Mouse (Mus musculus) layer of hippocampus, postnatal 10 days (tissue): ENCODE data around the gene Sap30l. TPM values are rescaled to one million over a fixed set of nuclear protein-coding genes. Genes with fewer than 3 reads are reported as not detected.
"Not testable (repeated sequence)": the region's sequence is repeated elsewhere in the genome, so short reads cannot be mapped to it uniquely, and the experiment has no call there.

Experiments
- DNase-seq, 2 experiments: peaks; one replicate each; pipeline ENCODE4 v3.0.0; 2021; ENCODE audit warnings: low spot score in 2 of 2
- total RNA-seq, 2 experiments: library from RNA; stranded (reverse); gene quantifications; 2 replicates each; pipeline ENCODE4 v1.2.3; 2021

Sap30l gene
- total RNA-seq, 2 experiments from 2014 or later: 44.4 to 47.5 TPM

DNA sequence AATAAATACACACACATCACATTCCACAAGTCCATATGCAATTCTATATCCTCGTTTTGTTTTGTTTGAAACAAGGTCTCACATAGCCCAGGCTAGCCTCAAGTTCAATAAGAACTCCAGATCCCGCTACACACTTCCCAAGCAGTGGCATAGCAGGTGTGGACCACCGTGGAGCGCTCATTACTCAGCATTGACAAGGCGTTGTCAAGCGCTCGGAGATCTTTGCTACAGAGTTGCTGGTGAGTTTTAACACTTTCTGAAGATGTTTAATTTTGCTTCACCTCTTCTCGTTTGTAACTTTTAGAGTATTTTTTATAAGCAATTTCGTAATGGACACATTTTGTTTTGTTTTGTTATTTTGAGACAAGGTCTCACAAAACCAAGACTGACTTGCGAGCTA, 2.0 kb upstream of the Sap30l start:
- DNase-seq: no peak

DNA sequence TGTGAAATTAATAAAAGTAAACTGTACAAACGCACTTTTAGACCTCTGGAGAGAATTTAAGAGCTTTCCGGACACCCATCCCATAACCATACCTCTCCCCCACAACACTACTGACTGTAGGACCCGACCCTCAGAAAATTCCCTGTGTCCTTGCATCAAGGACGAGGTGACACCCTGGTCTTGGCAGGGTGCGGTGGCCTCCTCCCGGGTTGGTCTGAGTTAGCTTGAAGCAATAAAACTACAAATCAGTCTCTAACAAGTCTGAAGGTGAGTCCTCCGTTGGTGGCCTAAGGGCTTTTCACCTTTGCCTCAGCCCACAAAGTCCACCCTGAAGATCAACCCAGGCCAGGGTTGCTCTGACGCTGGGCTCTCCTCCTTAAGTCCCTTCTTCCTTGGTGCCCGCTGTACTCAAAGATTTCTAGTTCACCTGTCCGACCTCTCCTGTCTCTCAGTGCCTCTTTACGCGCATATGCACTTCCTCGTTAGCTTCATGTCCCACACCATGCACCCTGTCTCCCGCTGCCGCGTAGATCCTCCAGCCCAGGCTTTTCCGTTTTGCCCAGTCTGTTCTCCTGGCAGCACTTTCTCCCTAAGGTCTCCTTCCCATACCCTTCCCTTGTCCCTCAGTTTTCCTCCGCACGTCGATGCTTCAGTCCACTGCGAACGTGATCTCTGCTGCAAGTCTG, 1.0 kb upstream of the Sap30l start:
- no peak for DNase-seq

DNA sequence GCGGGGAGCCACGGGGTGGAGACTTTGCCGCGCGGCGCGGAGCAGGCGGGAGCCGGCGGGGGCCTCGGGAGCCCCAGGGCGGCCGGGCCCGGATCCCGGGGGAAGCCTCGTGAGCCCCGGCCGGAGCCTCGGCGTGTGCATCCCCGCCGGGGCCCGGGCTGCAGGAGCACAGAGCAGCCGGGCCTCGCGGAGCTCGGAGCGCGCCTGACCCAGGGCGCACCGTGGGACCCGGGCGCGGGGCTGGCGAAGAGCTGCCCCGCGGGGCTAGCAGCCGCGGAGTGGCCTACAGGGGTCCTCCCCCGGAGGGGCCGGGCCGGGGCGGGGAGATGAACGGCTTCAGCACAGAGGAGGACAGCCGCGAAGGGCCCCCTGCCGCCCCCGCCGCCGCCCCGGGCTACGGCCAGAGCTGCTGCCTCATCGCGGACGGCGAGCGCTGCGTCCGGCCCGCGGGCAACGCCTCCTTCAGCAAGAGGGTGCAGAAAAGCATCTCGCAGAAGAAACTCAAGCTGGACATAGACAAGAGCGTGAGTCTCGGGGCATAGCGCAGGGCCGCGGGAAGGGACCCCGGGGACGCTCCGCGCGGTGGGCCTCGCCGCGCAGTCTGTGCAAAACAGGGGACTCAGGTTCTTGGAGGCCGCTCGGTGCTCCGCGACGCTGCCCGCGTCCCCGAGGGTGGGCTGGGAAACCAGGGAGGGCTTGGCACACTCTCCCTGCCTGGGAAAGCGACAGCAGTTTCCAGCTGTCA, 501 bp downstream of the Sap30l start:
- peak; percentile 59 to 72 for DNase-seq

DNA sequence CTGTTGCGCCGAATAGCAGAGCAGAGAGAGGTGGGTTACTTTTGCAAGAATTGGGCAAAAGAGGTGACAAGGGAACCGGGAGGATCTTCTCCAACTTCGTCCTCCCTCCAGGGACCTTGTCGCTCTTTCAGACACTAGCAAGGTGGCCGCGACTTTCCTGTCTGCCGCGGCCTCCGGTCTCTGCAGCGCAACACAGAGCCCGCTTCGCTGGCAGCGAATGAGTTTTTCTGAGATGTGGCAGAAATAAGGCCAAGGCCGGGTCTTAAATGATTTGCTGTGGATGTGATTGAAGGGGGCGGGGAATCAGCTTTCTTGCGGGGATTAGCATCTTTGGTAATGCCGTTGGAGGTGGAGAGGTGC, 1.1 kb downstream of the Sap30l start:
- DNase-seq: no peak

DNA sequence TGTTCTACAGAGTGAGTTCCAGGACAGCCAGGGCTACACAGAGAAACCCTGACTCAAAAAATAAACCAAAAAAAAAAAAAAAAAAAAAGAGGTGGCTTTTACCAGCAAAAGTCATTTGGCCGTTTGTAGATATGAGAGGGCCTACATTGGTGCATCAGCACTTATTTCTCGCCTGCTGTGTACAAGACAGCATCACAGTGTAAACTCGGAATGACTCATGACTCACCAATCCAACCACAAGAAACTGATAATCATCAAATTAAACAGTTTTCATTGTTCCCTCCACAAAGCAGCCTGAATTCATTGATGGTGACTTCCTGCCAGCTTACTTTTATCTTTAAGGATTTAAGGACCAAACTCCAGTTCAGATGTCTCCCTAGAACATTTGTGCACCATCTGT, 3.6 kb downstream of the Sap30l start:
- no peak for DNase-seq

DNA sequence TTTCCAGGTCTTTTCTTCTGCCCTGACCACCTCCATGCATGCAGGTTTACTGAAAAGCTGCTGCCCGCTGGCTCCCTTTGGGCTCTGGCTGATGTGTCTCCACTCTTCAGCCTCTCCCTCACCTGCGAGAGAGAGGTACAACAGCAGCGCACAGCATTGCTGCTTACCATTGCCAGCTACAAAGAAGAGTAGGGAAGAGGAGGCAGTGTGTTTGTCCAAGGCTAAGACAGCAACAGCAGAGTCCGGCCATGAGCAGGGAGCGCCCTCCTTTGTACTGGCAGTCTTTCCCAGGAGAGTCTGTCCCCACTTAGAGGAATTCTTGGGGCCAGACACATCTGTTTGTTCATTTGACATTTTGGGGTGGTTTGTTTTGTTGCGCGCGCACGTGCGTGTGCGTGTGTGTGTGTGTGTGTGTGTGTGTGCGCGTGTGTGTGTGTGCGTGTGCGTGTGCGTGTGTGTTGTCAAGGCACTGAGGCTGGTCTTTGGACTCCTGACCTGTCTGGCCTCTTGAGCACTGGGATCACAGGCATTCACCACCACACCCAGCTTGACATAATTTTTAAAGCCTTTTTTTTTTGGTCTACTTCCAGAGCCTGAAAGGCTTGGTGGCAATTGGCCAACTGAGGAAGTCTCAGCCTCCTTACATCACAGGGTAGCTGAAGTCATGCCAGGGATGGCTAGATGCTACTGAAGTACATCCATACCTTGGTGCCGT, 7.7 kb downstream of the Sap30l start:
- no peak for DNase-seq

DNA sequence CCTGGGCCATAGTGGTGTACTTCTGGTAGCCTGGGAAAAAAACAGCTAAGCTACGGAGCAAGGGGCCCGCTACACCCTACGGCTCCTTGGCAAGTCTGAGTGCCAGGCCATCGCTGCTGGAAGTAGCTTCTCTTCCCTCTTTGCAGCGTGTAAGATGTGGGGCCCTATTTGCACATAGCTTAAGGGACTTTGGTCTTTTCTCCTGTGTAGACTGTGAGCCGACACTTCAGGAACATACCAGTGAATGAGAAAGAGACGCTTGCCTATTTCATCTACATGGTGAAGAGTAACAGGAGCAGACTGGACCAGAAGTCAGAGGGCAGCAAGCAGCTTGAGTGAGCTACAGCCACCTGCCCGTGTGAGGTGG, 8.3 kb downstream of the Sap30l start:
- DNase-seq: no peak

DNA sequence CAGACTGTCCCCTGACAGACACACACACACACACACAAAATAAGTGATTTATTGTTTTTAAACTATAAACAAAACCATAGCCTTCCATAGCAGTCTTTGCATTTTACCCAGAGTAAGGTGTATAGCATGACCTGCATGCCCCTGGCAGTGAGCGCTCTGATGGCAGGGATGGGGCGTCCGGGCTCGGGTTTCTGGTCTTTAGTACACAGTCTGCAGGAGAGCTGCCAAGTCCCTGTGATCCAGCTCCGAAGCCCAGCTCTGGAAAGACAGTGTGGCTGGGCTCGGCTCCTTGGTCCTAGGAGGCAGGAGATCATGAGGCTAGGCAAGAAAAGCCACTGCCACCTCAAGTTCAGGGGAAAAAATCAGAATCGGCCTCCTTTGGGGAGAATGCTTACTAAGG, 9.6 kb downstream of the Sap30l start:
- DNase-seq: no peak

DNA sequence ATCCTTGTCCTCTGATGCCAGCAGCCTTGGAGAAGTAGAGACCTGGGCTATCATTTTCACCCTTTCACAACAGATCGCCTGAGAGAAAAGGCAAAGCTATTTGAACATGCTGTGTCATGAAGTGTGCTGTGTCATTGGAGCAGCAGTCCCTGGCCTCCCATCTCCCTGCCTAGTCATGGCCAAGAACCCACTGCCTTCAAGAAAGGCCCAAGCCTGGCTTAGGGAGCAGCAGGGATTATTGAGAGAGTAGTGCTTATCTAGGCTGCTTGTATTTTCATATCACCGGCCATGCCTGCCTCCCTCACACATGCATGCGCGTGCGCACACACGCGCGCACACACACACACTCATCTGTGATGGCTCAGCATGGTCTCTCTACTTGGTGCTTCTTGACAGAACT, 10.8 kb downstream of the Sap30l start:
- DNase-seq: no peak

DNA sequence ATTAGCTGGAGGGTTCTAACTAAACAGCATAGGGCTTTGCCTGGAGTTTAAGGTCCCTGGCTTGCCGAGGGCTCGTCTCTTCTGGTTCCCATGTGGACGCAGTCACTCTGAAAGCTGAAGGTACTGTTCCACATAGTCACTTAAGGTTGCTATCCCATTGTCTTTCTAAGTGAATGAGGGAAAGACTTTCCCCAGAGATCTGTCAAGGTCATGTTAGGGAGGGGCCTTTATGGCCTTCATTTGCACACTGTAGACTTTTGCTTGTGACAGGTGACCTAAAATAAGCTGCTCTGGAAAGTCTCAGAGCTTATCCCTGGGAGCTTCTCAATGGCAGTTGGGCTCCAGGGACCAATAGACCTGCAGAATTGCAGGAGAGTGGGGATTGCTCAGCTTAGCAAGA, 12.2 kb downstream of the Sap30l start:
- no peak for DNase-seq

DNA sequence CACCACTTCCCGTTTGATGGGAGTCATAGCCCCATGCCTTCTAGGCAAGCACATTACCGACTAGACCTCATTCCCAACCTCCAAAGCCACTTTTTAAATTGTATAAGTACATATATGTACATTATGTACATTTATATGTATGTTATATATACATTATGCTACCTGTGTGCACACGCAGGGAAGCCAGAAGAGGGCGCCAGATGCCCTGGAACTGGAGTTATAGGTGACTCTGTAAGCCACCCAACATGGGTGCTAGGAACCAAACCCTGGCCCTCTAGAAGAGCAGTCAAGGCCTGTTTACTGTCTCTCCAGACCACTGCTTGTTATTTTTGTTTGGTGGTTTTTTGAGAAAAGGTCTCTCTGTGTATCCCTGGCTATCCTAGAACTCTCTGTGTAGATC, 16.8 kb downstream of the Sap30l start:
- no peak for DNase-seq

DNA sequence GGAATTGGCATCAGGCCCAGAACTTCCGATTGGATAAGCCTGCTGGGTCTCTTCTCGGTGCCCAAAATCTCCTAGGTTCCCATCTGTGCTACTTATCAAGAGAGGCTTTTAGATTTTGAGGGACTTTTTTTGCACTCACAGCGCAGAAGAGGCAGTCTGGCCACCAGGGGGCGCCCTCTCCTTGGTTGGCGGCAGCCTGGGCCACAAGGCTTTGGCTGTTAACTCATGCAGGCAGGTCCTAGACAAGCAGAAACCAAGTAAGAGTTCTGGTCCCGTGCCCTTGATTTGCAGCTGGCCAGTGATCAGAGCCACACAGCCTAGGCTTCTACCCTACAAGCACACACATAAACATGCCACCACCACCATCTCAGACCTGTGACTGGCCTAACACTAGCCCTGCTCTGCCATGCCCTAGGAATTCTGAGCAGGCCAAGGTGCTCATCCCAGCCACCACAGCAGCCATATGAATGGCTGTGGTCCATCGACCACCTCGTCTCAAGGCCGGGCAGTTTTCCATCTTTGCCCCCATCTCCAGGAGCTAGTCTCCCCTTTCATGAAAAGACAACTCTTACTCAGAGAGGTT, 18.7 kb downstream of the Sap30l start:
- DNase-seq: peak; percentile 89 to 91

DNA sequence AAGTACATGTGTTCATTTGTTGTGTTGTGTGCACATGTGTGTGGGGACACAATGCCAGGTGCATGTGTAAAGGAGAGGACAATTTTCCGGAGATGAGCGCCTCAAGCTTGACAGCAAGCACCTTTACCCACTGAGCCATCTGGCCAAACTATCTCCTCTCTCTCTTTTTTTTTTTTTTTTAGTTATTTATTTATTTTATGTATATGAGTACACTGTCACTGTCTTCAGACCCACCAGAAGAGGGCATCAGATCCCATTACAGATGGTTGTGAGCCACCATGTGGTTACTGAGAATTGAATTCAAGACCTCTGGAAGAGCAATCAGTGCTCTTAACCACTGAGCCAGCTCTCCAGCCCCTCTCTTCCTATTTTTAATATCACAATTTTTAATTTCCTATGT, 21.7 kb downstream of the Sap30l start:
- DNase-seq: not testable (repeated sequence)

DNA sequence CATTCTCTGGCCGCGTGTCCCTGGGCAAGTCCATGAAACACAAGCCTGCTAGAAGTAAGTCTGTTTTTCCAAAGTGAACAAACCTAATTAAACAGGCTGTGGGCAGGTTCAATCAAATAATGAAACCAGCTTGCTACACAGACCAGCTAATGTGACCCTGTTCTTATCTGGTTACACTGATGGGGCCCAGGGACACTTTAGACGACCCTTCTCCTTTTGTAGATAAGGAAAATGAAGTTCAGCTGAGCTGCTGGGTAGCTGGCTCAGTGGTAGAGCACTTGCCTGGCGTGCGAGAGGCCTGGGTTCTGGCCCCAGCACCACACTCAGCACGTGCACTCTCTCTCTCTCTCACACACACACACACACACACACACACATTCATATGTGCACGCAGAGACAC, 22.3 kb downstream of the Sap30l start:
- no peak for DNase-seq

DNA sequence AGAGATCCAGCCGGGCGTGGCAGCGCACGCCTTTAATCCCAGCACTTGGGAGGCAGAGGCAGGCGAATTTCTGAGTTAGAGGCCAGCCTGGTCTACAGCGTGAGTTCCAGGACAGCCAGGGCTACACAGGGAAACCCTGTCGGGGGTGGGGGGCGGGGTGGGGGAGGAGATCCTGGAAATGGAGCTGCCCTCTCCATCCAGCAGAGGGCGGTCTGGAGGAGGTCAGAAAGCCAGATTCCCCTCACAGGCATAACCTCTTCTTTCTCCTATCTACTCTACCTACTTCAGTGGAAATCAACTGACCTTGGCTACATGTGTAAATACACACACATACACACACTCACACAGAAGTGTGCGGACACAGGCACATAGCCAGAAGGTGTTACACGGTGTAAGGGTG, 23.8 kb downstream of the Sap30l start:
- not testable (repeated sequence) for DNase-seq

DNA sequence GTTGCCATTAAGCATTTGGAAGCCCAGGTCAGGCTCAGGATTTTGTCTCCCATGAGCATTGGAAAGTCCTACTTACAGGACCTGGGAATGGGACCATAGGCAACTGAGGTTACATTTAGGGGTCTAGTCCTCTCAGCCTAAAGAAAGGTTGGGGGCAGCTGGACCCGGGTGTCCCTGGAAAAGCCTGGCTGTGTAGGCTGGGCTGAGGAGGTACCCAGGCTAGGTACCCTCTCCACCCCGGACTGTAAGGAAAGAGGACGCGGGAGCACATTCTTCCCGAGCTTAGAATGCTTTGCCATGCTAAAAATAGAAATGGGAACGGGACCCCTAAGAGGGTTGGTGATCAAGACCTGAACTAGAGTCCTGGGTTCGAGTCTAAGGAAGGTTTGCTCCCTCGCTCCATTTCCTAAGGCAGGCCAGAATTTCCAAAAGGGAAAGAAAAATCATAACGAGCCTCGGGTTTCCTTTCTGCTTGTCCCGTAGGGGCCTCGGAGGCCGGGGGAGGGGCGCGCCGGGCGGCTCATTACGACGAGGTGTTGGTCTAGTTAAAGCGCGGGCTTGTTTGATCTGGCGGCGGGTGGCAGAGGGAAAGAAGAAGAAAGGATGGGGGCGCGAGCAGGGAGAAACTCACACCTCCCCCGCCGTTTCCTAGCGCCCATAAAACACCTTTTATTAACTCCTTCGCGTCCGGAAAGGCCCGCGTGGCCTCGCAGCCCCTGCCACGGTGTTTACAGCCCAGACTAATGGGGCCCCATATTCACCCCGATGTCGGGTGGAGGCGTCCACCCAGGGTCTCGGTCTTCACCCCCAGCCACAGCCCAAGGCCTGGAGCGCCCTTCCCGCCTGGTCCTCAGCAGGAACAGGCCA, 25.8 kb downstream of the Sap30l start:
- DNase-seq: no peak

DNA sequence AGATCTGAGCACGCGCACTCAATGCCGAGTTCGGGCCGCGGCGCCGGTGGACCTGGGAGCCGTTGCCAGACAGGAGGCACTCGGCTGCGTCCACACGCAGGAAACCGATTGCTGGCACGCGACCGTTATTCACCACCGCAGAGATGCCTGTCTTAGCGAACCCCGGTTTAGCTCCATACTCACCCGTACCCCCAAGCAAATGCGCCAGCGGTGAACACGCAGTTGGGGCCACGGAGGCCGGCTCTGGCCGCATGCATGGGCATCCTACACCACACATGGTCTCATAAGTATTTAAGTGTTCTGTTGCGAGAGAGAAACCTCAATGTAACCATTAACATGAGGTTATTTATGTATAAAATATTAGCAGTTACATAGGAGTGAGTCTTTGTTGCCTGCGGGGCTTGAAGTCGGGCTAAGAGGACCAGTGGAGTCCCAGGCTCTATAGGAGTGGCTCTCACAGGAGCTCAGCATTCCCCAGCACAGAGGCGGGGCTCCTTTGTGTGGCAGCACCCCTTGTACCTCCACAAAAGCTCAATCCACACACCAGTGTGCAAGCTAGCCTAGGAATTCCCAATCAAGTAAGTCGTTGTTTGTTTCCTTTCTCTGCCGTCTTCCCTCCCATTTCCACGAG, 26.6 kb downstream of the Sap30l start:
- no peak for DNase-seq

DNA sequence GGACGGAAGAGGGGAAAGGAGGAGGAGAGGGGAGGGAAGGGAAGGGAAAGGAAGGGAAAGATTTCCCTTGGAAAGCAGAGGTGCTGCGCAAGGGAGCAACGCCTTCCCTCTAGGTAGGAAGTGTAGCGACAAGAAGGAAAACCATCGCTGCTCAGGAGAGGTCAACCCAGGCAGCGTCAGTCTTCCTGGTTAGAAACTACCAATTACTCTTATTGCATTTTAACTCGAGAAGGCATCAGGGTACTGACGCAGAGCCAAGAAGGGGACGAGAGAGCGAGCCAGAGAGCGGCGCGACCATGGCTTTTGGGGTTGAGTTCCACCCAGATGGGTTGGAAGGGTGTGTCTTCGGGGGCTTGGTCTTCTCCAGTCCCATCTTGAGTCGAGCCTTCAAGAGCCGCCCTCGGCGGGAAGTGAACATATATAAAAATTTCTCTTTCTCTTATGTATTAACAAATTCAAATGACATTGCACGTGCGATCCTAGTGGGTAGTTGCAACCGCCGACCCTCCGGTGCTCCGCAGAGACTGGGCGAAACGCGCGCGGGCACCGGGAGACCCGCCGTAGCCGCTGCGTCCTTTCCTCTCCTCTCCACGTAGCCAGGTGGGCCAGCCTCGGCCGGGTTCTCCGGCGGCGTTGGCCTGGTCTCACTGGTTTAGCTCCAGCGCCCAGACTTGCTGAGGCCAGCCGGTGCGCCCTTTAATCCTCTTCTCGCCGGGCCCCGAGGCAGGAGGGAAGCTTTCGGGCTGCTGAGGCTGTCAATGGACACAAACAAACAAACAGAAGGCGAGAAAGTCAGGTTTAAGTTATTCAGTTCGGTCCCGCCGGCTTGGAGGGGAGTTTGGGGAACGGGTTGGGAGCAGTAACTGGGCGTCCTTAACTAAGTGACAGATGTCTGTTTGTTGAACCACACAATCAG, 27.8 kb downstream of the Sap30l start:
- DNase-seq: no peak
